Mouse (Mus musculus): ENCODE measurements around the gene Polr2g. TPM values are rescaled to one million over a fixed set of nuclear protein-coding genes. Genes with fewer than 3 reads are reported as not detected.

Polr2g gene
- polyA plus RNA-seq, 1 experiment, result 8.1 TPM

DNA sequence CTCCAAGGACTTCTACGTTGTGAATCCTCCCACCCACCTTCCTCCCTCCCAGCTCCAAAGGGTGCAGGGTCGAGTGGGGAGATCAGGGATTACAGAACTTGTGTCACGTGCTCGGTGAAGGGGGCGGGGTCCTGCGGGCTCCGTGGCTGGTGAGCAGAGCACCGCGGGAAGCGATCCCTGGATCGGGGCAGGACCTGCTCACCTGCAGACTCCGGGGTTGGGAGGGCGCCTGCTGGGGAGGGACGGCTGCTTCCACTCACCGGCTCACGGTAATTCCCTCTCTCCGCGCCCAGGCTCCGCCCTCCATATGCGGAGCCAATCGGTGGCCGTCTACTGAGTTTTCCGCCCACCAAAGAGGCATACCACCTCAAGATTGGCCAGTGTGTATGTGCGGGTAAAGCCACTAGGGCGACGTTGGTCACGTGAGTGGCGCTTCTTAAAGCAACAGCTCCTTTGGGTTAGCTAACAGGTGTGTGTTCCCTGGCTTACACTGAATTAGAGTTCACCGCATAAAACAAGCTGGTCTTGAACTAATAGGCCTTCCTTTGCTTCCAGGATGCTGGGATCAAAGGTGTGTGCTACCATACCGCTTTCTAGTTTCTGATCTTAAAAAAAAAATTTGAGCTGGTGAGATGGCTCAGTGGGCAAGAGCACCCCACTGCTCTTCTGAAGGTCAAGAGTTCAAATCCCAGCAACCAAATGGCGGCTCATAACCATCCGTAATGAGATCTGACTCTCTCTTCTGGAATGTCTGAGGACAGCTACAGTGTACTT lies 12.2 kb downstream of the Polr2g start, which contains the start of gene Taf6l:
Gene Taf6l, minus strand, starts transcription at position 410 of the 774 bp plus-strand sequence.
- TF ChIP-seq GATA1 (IDR thresholded peaks at IDR 0.05; ENCODE audit: low read length), result no peak

- TF ChIP-seq GATA1 (IDR thresholded peaks at IDR 0.05; ENCODE audit: low read length), result no peak
Measured at GRCm38 (mm10) chr19:8774951-8775421, 23.4 kb downstream of the Polr2g start.

GRCm38 (mm10) chr19:8774086-8774835 lies 24.1 kb downstream of the Polr2g start, which contains the start of gene Tmem179b:
Gene Tmem179b, minus strand, starts transcription at chr19:8774467.
- TF ChIP-seq GATA1 (IDR thresholded peaks at IDR 0.05; ENCODE audit: low read length), result no peak

GRCm38 (mm10) chr19:8773409-8773808 lies 25.0 kb downstream of the Polr2g start:
- no peak for TF ChIP-seq GATA1 (IDR thresholded peaks at IDR 0.05; ENCODE audit: low read length)

- TF ChIP-seq GATA1 (IDR thresholded peaks at IDR 0.05; ENCODE audit: low read length), result no peak
Measured at GRCm38 (mm10) chr19:8772996-8773395, 25.4 kb downstream of the Polr2g start.

- no peak for TF ChIP-seq GATA1 (IDR thresholded peaks at IDR 0.05; ENCODE audit: low read length)
Measured at GRCm38 (mm10) chr19:8770567-8771270, 27.7 kb downstream of the Polr2g start, which contains the start of gene Tmem223. Gene Tmem223, plus strand, starts transcription at chr19:8770996.

DNA sequence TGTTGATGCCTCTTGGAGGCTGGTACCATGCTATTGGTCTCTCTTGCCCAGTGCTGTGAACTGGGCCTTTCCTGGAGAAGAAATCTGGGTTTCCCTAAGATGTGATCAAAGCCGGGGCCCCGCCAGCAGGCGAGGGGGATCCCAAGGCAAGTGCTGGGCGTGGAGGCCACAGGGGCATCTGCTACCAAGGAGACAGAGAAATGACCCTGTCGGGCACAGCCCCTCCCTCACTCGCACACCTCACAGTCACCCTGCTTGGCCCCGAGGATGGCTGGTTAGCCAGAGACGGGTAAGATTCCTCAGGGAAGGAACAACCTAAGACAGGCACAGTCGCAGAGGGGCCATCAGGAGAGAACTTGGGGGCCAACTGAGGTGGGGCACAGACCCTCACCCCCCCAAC lies 32.8 kb downstream of the Polr2g start:
- no peak for TF ChIP-seq GATA1 (IDR thresholded peaks at IDR 0.05; ENCODE audit: low read length)

DNA sequence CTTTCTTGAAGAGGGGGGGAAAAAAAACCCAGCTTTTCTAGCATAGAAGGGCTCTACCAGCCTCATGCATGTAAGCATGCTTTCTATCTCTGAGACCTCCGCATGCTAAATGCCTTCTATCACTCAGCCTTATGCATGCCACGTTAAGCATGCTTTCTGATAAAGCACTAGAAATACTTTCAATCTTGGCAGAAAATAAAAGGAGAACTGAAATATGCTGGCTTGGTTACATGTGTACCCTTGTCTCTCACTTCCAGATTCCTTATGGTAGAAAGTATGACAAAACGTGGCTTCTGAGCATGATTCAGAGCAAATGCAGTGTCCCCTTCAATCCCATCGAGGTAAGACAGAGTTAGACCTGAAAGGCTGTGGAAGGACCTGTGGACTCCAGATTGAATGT lies 35.1 kb downstream of the Polr2g start:
- no peak for TF ChIP-seq GATA1 (IDR thresholded peaks at IDR 0.05; ENCODE audit: low read length)

- no peak for TF ChIP-seq GATA1 (IDR thresholded peaks at IDR 0.05; ENCODE audit: low read length)
Measured at GRCm38 (mm10) chr19:8760757-8761156, 37.6 kb downstream of the Polr2g start.

- TF ChIP-seq GATA1 (IDR thresholded peaks at IDR 0.05; ENCODE audit: low read length), result no peak
Measured at GRCm38 (mm10) chr19:8758899-8759298, 39.5 kb downstream of the Polr2g start.

DNA sequence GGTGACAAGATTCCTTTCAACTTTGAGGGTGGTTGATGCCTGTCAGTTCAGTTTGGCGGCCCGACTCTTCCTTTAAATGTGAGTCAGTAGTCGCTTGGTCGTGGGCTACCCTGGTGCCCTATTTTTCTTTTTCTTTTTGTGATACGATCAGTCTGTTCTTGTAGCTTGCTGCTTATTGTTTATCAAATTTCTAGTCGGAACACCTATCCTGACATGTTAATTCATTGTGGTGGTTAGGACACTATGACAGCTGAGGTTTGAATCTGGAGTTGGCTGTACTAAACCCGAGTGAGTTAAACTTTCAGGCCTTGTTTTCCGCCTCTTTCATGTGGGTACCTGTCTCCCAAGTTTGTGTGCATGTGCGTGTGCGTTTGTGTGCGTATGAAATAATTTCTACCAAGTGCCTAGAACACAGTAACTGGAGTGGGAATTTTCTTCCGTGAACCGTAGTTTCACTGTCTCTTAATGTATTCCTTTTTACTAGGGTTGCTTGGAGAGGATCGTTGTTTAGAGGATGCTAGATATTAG lies 40.8 kb downstream of the Polr2g start:
- no peak for TF ChIP-seq GATA1 (IDR thresholded peaks at IDR 0.05; ENCODE audit: low read length)

DNA sequence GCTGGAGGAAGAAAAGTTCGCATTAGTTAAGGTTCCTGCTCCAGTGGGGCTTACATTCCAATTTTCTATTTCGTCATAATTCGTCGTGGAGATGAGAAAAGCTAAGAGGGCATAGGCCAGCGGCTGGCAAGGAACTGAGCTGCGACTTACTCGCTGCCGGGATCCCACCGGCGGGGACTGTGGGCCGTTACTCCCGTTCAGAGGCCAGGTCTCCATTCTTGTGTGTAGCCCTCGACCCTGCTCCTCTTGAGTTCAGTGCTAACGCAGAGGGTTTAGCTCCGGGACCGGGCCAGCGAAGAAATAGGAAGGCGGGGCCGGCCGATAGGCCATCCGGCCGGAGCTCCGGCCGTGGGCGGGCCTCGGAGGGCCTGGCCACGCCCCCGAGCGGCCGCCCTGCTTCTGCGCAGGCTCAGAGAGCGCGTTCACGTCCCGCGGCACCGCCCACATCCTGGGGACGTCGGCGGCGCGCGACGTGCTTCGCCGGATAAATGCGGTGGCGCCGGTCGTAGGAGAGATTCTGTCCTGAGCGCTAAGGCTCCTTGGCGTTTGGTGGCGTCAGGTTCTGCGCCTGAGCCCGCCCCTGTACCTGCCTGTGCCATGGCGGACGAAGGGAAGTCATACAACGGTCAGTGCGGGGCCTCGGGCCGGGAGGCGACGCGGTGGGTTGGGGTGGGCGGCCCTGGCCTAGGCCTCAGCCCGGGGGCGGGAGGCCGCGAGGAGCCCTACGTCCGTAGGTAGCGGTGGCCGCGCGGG lies 41.6 kb downstream of the Polr2g start, which contains the start of gene Nxf1:
Gene Nxf1, plus strand, starts transcription at position 439 of the 753 bp plus-strand sequence.
- no peak for TF ChIP-seq GATA1 (IDR thresholded peaks at IDR 0.05; ENCODE audit: low read length)

GRCm38 (mm10) chr19:8755652-8756051 lies 42.7 kb downstream of the Polr2g start:
- no peak for TF ChIP-seq GATA1 (IDR thresholded peaks at IDR 0.05; ENCODE audit: low read length)

DNA sequence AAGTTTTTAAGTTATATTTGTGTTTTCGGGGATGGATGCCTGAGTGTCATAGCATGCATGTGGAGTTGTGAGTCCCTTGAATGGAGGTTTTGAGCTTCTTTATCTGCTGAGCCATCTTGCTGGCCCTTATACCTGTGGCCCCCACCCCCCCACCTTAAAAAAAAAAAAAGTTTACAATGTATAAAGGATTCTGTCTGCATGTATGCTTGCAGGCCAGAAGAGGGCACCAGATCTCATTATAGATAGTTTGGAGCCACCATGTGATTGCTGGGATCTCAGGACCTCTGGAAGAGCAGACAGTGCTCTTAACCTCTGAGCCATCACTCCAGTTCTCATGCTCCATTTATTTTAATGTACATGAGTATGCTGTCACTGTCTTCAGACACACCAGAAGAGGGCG lies 51.0 kb downstream of the Polr2g start:
- TF ChIP-seq GATA1 (IDR thresholded peaks at IDR 0.05; ENCODE audit: low read length), result no peak

GRCm38 (mm10) chr19:8745382-8745781 lies 53.0 kb downstream of the Polr2g start:
- no peak for TF ChIP-seq GATA1 (IDR thresholded peaks at IDR 0.05; ENCODE audit: low read length)

Other genes starting within 250 kb of the Polr2g start
- gene Slc22a8, start 207.3 kb downstream of the Polr2g start, polyA plus RNA-seq (2012), result not detected in 2 replicates
- gene Slc22a6, start 180.5 kb downstream of the Polr2g start, polyA plus RNA-seq (2012), result not detected in 2 replicates
- gene Chrm1, start 134.8 kb downstream of the Polr2g start, polyA plus RNA-seq (2012), result 0.02 and 0.12 TPM in 2 replicates
- gene Slc3a2, start 75.2 kb downstream of the Polr2g start, polyA plus RNA-seq (2012), result 180 and 242 TPM in 2 replicates
- gene Wdr74, start 62.8 kb downstream of the Polr2g start, polyA plus RNA-seq (2012), result 45.8 and 52.0 TPM in 2 replicates
- gene 1700092M07Rik, start 57.9 kb downstream of the Polr2g start, polyA plus RNA-seq (2012), result 1.8 and 2.1 TPM in 2 replicates
- gene Stx5a, start 57.2 kb downstream of the Polr2g start, polyA plus RNA-seq (2012), result 13.4 and 17.1 TPM in 2 replicates
- gene Nxf1, start 41.5 kb downstream of the Polr2g start, polyA plus RNA-seq (2012), result 23.2 and 29.3 TPM in 2 replicates
- 3.6 and 4.5 TPM in 2 replicates for gene Tmem223, start 27.6 kb downstream of the Polr2g start, polyA plus RNA-seq (2012)
- gene Tmem179b, start 24.1 kb downstream of the Polr2g start, polyA plus RNA-seq (2012), result 50.4 and 51.8 TPM in 2 replicates
- gene Taf6l, start 12.2 kb downstream of the Polr2g start, polyA plus RNA-seq (2012), result 42.9 and 51.9 TPM in 2 replicates
- gene Zbtb3, start 4.0 kb upstream of the Polr2g start, polyA plus RNA-seq (2012), result 1.4 and 1.9 TPM in 2 replicates
- 2.1 and 3.1 TPM in 2 replicates for gene Ttc9c, start 20.8 kb upstream of the Polr2g start, polyA plus RNA-seq (2012)
- 100 and 147 TPM in 2 replicates for gene Hnrnpul2, start 21.4 kb upstream of the Polr2g start, polyA plus RNA-seq (2012)
- 110 and 157 TPM in 2 replicates for gene AC129217.1, start 31.2 kb upstream of the Polr2g start, polyA plus RNA-seq (2012)
- 9.4 and 10.6 TPM in 2 replicates for gene Bscl2, start 38.9 kb upstream of the Polr2g start, polyA plus RNA-seq (2012)
- gene Gng3, start 40.6 kb upstream of the Polr2g start, polyA plus RNA-seq (2012), result not detected in 2 replicates
- gene Lrrn4cl, start 52.2 kb upstream of the Polr2g start, polyA plus RNA-seq (2012), result not detected in 2 replicates
- gene Ubxn1, start 72.9 kb upstream of the Polr2g start, polyA plus RNA-seq (2012), result 262 and 324 TPM in 2 replicates
- 63.4 and 71.1 TPM in 2 replicates for gene Uqcc3, start 82.3 kb upstream of the Polr2g start, polyA plus RNA-seq (2012)
- gene Lbhd1, start 85.2 kb upstream of the Polr2g start, polyA plus RNA-seq (2012), result 0.46 and 0.48 TPM in 2 replicates
- gene Gm49403, start 85.4 kb upstream of the Polr2g start, polyA plus RNA-seq (2012), result not detected in 2 replicates
- 63.6 and 93.2 TPM in 2 replicates for gene 1810009A15Rik, start 90.3 kb upstream of the Polr2g start, polyA plus RNA-seq (2012)
- gene Gm49416, start 90.3 kb upstream of the Polr2g start, polyA plus RNA-seq (2012), result 12.7 and 33.2 TPM in 2 replicates
- 50.3 and 53.9 TPM in 2 replicates for gene Ints5, start 94.4 kb upstream of the Polr2g start, polyA plus RNA-seq (2012)
- 45.9 and 48.4 TPM in 2 replicates for gene Ganab, start 99.5 kb upstream of the Polr2g start, polyA plus RNA-seq (2012)
- gene B3gat3, start 121.8 kb upstream of the Polr2g start, polyA plus RNA-seq (2012), result 110 and 120 TPM in 2 replicates
- gene Rom1, start 130.8 kb upstream of the Polr2g start, polyA plus RNA-seq (2012), result 29.4 and 38.6 TPM in 2 replicates
- gene Eml3, start 131.0 kb upstream of the Polr2g start, polyA plus RNA-seq (2012), result 100 and 115 TPM in 2 replicates
- 75.9 and 85.0 TPM in 2 replicates for gene Mta2, start 143.3 kb upstream of the Polr2g start, polyA plus RNA-seq (2012)
- gene Tut1, start 155.3 kb upstream of the Polr2g start, polyA plus RNA-seq (2012), result 53.5 and 54.6 TPM in 2 replicates
- gene Eef1g, start 168.5 kb upstream of the Polr2g start, polyA plus RNA-seq (2012), result 60.0 and 221 TPM in 2 replicates
- gene Ahnak, start 190.7 kb upstream of the Polr2g start, polyA plus RNA-seq (2012), result 0.31 and 1.3 TPM in 2 replicates

Data from G1E-ER4 (cell line).